Mouse (Mus musculus): ENCODE results near the gene Dnm3. TPM values are rescaled to one million over a fixed set of nuclear protein-coding genes. Genes with fewer than 3 reads are reported as not detected.
A peak's percentile ranks its signal among the peaks of the same experiment; 100 is the strongest.

The Dnm3 gene
- total RNA-seq, 4 experiments from 2014 or later = 80.3 to 99.6 (median 83.3) TPM

- no peak for DNase-seq (ENCODE audit: low spot score in 2 of 2)
Measured at GRCm38 (mm10) chr1:162124396-162124795, 353.4 kb downstream of the Dnm3 start.

DNA sequence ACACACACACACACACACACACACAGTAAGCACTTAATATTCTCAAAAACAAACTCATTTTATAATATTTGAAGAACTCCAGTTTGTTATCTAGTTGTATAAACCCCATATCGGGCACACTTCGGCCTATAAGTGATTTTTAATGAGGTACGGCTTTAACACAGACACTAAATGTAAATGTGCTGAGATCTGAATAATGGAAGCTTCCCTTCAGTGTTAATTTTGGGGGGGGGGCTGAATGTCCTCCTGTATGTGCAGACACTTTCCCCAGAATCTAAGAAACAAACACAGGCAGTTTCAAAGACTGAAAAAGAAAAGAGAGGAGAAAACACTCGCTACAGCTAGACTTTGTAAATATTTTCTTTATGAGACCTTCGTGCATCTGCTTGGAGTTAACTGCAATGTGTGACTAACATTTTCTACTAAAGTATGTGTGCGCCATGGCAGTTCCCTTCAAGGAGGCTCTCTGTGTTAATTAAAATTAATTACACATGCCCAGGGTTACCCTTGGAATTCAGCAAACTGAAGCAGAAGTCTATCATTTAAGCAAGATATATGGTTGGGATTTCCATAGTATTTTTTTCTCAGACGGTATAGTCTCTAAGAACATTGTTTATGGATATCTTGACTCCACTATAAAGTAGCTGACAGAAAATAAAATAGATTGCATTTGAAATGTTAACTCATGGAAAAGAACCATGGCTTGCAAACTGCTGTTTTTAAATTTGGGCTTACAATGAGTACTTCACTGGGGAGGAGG is 356.2 kb downstream of the Dnm3 start:
- DNase-seq (ENCODE audit: low spot score in 2 of 2) = no peak

DNA sequence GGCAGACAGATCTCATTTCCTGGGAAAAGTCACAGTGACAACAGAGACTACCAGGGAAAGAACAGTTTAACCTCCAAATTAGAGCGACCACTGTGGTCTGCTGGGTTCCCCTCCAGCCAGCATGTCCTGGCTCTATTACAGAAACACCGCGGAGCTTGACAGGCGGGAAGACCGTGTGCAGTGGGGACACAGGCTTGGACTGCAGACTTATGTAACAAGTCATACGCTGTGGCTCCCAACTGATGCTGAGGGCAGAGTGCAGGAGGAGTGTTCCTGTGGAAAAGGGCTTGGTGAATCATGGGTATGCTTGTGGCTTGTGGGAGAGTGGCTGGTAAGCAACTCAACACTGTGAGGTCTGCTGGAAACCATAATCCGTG is 368.4 kb downstream of the Dnm3 start:
- DNase-seq (ENCODE audit: low spot score in 2 of 2) = no peak

- DNase-seq (ENCODE audit: low spot score in 2 of 2) = no peak
Measured at GRCm38 (mm10) chr1:162108726-162109436, 369.0 kb downstream of the Dnm3 start.

DNA sequence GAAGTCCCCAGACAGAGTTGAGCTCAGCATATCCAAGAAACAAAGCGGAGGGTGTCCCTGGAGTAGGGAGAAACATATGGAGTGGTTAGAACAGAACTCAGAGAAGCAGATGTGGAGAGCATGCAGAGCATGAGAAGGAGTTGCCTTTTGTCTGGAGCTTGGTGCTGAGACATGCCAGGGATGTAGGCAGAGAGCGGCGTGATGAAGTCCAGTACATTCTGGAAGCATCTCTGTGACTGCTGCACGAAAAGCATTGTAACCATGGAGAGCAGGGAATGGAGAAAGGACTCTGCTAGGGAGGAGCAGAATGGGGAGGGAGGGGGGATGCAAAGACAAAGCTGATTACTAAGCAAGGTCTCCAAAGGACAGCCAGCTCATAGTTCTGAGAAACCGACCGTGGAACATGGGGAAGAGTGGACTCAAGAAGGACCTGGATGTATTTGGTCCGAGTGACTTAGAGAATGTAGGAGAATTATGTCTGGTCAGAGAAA is 369.6 kb downstream of the Dnm3 start:
- peak; percentile 19 for DNase-seq (ENCODE audit: low spot score in 2 of 2)

DNA sequence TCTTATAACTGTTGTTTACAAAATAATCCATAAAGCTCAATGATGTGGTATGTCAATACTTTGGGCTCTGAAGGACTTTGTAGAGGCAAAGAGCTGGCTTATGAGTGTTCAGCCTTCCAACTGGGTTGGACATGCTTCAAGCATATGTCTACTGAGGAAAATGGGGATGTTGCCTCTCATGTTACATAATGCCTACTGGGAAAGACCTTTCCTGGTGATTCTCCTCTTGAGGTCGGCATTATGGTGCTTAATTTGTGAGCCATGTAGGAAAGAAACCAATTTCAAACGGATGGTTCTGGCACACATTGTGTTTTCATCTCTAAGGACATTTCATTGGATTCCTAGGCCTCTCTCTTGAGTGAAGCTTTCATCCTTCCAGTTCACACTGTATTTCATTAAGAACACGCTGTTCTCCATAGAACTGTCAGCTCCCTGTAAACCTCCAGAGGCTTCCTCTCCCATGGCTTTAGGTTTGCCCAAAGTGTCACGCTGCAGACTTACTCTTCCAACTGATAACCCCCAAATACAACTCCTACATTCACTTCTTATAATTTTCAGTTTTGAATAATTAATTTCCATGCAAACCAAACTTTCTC is 370.7 kb downstream of the Dnm3 start:
- DNase-seq (ENCODE audit: low spot score in 2 of 2) = no peak

DNA sequence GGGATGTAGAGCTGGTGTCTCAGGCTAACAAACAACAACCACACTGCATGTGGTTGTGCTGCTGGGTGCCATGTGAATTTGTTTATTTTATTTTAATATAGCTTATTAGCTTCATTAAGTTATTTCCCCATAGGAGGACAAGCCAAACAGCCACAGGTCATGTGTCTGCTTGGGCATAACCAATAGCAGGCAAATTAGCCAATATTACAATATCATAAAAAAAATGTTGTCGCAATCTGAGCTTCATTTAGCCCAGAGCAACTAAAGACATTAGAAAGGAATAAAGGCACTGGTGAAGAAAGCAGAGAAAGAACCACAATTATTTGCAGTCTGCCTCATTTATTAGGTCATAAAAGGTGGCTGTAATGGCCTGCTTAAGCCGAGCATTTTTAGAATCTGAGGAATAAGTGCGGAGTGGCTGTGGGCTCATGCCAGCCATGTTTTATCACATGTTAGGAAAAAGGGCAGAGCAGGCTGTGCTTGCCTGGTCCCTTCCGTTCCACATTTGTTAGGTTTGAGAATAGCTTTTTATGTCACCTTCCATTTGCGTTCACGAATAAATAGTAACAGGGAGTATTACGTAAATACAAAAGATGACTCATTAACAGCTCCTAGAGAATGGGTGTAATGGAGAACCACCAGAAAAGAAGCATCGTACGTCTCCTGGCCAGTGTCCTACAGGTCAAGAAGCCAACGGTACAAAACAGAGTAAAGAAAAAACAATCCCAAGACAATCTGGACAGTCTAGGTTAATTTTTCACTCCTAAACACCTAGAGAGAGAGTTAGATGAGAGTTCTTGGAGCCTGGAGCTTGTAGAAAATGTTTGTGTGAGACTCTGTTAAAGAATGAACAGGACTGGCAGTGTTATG is 376.6 kb downstream of the Dnm3 start:
- no peak for DNase-seq (ENCODE audit: low spot score in 2 of 2)

GRCm38 (mm10) chr1:162100033-162100820 is 377.6 kb downstream of the Dnm3 start:
- DNase-seq (ENCODE audit: low spot score in 2 of 2) = no peak

DNA sequence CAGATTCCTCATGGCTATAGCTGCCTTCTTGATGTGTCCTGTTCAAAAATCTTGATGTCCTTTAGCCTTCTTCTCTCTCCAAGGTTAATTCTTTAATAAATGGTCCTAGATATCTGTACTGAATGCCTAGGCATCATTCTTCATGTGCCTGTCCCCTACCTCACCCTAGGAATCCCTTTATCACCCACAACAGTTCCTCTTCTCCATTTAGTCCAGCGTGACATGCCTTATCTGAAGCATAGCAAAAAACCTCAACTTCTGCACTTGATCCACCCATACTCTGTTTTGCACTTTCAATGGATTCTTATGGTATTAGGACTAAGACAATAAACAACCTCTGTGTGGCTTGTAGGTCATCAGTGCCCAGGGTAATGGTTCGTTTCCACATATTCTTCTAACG is 378.6 kb downstream of the Dnm3 start:
- no peak for DNase-seq (ENCODE audit: low spot score in 2 of 2)

GRCm38 (mm10) chr1:162094523-162095272 is 383.1 kb downstream of the Dnm3 start:
- no peak for DNase-seq (ENCODE audit: low spot score in 2 of 2)

- DNase-seq (ENCODE audit: low spot score in 2 of 2) = no peak
Measured at GRCm38 (mm10) chr1:162093806-162094522, 383.9 kb downstream of the Dnm3 start.

GRCm38 (mm10) chr1:162092899-162093659 is 384.8 kb downstream of the Dnm3 start:
- no peak for DNase-seq (ENCODE audit: low spot score in 2 of 2)

DNA sequence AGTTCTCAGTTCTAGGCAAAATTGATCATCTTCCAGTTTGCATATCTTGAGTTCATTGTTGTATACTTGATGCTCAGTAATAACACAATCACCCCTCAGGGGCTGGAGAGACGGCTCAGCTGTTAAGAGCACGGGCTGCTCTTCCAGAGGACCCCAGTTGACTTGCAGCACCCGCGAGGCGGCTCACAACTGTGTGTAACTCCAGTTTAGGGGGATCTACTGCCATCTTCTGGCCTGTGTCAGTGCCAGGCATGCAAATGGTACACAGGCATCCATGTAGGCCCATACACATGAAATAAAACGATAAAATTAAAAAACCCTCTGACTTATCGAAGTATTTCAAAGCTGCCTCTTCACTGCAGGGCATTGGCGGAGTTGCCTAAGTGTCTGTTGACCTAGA is 385.4 kb downstream of the Dnm3 start:
- DNase-seq (ENCODE audit: low spot score in 2 of 2) = no peak

- no peak for DNase-seq (ENCODE audit: low spot score in 2 of 2)
Measured at GRCm38 (mm10) chr1:162083886-162084478, 393.9 kb downstream of the Dnm3 start.

DNA sequence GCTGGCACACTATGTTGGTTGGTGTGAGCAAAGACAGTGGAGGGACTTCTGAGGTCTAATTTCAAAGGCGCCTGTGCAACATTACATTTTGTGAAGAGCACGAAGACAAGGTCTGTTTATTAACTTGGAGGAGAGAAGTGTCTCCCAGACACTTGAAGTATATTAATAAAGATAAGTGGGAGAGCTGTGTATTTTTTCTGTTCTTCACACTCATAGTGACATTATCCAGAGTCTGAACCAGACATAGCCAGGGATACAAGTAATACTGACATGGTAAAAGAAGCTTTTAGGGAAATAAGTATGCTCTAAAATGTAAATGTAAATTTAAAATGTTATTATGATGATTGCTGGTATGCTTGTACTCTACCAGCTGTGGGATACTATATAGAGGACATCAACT is 394.5 kb downstream of the Dnm3 start:
- no peak for DNase-seq (ENCODE audit: low spot score in 2 of 2)

DNA sequence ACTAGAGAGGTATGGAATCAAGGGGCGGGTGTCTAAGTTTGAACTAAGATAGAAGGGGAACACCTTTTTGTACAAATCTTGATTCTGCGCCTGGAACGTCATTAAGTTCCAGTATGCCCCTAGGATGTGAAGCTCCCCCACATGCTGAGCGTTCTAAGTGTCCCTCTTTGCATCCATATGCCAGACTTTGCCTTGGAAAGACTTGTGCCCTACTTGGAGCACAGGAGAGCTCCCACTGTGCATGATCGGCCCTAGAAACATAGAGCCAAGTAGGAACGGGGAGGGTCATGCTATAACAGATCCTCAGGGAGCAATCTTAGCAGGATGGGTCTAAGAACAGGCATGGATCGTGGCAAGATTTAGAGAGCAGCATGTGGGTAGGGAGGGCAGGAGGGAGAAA is 395.1 kb downstream of the Dnm3 start:
- no peak for DNase-seq (ENCODE audit: low spot score in 2 of 2)

DNA sequence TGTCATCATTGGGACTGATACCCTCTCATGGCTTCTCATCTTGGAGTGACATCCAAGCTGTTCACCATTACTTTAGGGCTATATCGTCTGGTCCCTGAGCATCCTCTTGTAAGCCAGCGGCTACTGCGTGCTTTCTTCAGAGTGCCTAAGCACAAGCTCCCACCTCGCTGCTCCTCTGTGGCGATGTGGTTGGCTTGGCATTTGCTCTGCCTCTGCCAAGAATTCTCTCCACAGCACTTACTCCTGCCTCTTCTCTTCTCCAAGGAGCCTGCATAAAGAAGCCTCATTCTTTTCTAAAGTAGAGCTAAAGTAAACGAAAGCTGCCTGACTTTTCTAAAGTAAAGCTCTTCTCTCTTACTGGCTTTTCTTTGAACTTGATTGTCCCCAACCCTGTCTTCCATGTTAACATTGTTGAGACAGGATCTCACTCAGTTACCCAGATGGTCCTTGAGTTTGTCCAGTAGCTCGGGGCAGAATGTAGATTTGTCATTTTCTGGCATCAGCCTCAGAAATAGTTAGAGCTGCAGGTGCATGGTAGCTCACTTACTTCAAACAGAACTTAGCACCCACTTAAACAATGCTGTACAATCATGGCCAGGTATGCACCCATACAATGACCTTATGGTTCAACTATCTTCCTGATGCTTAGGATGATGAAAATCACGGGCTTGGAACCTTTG is 396.0 kb downstream of the Dnm3 start:
- DNase-seq (ENCODE audit: low spot score in 2 of 2) = no peak

- DNase-seq (ENCODE audit: low spot score in 2 of 2) = no peak
Measured at GRCm38 (mm10) chr1:162079989-162080388, 397.8 kb downstream of the Dnm3 start.
